Mouse (Mus musculus) midbrain, embryonic 15.5 days (tissue): Measurements from ENCODE around the gene Ddx50. TPM values are rescaled to one million over a fixed set of nuclear protein-coding genes. Genes with fewer than 3 reads are reported as not detected.

ENCODE experiments used
- ATAC-seq: fragments of 200-750 bp; cut with Nextera tagmentation; replicated peaks from 2 replicates; pipeline ENCODE4 v1.8.0; 2017; ENCODE audit warnings: moderate TSS enrichment
- H3K27ac ChIP-seq: fragments of 300-500 bp; sonication (generic); 2 replicates; pipeline ENCODE4 v1.5.1; 2015; ENCODE audit warnings: mild to moderate bottlenecking, inconsistent platforms
- H3K27me3 ChIP-seq: fragments of 300-500 bp; sonication (generic); replicated peaks from 2 replicates; pipeline ENCODE4 v1.6.1; 2015; ENCODE audit warnings: inconsistent platforms
- H3K36me3 ChIP-seq: fragments of 300-500 bp; sonication (generic); replicated peaks from 2 replicates; pipeline ENCODE4 v1.6.1; 2015; ENCODE audit warnings: inconsistent platforms
- H3K4me1 ChIP-seq: fragments of 300-500 bp; sonication (generic); 2 replicates; pipeline ENCODE4 v1.6.1; 2015; ENCODE audit warnings: inconsistent platforms
- H3K4me2 ChIP-seq: fragments of 300-500 bp; sonication (generic); 2 replicates; pipeline ENCODE4 v1.6.1; 2015; ENCODE audit warnings: inconsistent platforms, mild to moderate bottlenecking, moderate library complexity
- H3K4me3 ChIP-seq: fragments of 300-500 bp; sonication (generic); 2 replicates; pipeline ENCODE4 v1.5.1; 2015; ENCODE audit warnings: mild to moderate bottlenecking, inconsistent platforms
- H3K9ac ChIP-seq: fragments of 300-500 bp; sonication (generic); 2 replicates; pipeline ENCODE4 v1.6.1; 2015; ENCODE audit warnings: mild to moderate bottlenecking, inconsistent platforms
- H3K9me3 ChIP-seq: fragments of 300-500 bp; sonication (generic); 2 replicates; pipeline ENCODE4 v1.6.1; 2016; ENCODE audit warnings: inconsistent platforms
- WGBS: fragments of 180-500 bp; shearing (Covaris S2); methylation state at CpG from one replicate; pipeline ENCODE4 v1.1.7; 2015; ENCODE audit warnings: mixed read lengths; 5-methylcytosine and 5-hydroxymethylcytosine counted together
- polyA plus RNA-seq: library from polyadenylated mRNA; unstranded; fragments of >200 nt; fragmentation: Nextera tagmentation; extraction: Ambion mirVana; gene quantifications from 2 replicates; pipeline ENCODE4 v1.2.1, GENCODE M21; 2015

The Ddx50 gene
- 83.7 and 88.1 TPM in 2 replicates for polyA plus RNA-seq

DNA sequence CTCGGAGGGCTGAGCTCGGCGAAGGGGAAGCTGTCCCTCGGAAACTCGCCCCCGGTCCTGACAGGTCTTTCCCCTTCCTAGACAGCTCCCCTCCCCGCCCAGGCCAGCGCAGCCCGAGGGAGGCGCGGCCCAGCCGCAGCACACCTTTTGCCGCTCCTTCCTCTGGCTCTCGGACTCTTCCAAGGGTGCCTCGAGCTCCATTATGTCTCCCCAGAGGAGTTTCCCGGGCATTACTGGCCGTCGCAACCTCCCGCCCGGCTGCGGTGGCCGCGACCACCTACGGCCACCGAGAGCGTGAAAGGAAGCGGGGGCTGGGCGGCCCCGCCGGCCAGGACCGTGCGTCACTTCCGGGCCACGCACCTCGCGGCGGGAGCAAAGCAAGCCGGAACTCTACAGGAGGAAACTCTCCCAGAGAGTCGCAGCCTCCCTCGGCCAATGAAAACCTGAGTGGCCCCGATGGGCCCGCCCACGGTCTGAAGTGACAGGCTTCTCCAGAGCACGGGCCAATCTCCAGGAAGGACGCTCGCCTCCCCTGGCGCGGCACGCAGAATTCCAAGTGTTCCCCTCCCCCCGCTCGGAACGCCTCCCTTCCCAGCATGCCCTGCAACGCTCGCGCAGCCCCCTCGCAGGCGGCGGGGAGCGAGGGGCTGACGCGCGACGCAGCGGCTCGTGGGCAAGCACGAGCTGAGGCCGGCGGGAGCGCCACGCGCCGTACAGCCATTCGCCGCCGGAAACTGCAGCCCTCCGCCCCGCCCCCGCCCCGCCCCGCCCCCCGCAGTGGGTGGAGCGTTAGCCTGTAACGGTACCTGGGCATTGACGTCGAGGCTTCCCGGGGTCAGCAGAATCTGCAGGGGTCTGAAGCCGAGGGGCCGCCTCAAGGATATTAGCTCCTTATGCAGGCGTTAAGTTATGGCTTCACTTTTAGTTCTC lies at the start of gene Ddx50:
Gene Ddx50 (minus strand): TSS at position 338 of the 930 bp plus-strand sequence.
- Histone ChIP-seq H3K4me2 (peak within 1 kb of the TSS; percentile 72), H3K9ac (peak within 1 kb of the TSS; percentile 86), H3K27me3 (no peaks in the 10 kb centered on the region), H3K36me3 (peaks cover 6% of the 10 kb centered on the region; the same call in 1 of the 2 replicates), H3K4me3 (peak within 1 kb of the TSS; percentile 90), H3K9me3 (no peaks in the 10 kb centered on the region), H3K4me1 (peaks cover 20% of the 10 kb centered on the region), H3K27ac (peak within 1 kb of the TSS; percentile 92)
- peak; percentile 100 for ATAC-seq
- under 1% methylated on average over 86 of the region's 89 CpGs for WGBS

DNA sequence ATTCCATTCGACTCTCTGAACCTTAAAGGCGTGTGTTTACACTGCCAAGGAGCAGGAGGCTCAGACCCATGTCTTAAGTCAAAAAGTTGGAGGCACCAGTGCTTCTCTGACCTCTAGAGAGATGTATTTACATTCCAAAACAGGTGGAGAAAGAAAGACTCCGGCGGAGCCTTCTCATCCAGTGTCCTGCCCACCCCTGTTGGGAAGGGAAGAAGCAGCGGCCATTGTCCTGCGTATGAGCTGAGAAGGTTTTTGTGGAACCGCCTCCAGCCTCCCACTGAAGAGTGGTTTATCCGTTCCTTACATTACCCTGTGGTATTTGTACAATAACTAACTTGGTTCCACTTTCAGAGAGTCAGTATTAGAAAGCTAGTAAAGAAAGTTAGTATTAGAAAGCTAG lies 41.8 kb upstream of the Ddx50 start:
- ATAC-seq: no peak
- no peak overlapping the region for H3K4me2 ChIP-seq
- H3K36me3 ChIP-seq: no peaks in the 10 kb centered on the region
- H3K4me3 ChIP-seq: no peak overlapping the region
- H3K4me1 ChIP-seq: no peaks in the 10 kb centered on the region
- 57% methylated on average over 8 of the region's 8 CpGs for WGBS
- H3K9ac ChIP-seq: no peak overlapping the region
- H3K9me3 ChIP-seq: no peaks in the 10 kb centered on the region
- H3K27me3 ChIP-seq: 0 out of 2 replicates have a peak, but pooled peaks cover 5% of the 10 kb centered on the region
- H3K27ac ChIP-seq: no peak overlapping the region

DNA sequence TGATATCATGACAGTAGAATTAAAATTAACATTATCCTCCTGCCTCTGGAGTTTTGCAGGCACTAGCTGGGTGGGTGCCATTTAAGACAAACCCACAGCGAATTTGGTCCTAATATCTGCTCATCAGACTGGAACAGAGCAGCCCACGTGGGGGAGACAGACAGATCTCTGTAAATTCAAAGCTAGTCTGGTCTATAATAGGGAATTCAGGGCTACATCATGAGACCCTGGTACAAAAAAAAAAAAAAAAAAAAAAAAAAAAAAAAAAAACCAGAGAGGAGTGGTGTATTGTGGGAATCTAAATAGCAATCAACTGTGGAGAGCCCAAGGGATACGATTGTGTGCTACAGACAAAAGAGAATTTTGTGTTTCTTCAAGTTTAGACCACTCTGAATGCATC lies 41.2 kb upstream of the Ddx50 start:
- H3K27ac ChIP-seq: no peak overlapping the region
- no peaks in the 10 kb centered on the region for H3K9me3 ChIP-seq
- H3K4me3 ChIP-seq: no peak overlapping the region
- H3K9ac ChIP-seq: no peak overlapping the region
- no peaks in the 10 kb centered on the region for H3K36me3 ChIP-seq
- ATAC-seq: no peak
- no peak overlapping the region for H3K4me2 ChIP-seq
- H3K27me3 ChIP-seq: 0 out of 2 replicates have a peak, but pooled peaks cover 5% of the 10 kb centered on the region
- 69% methylated on average over 3 of the region's 3 CpGs for WGBS
- peaks cover 3% of the 10 kb centered on the region for H3K4me1 ChIP-seq

DNA sequence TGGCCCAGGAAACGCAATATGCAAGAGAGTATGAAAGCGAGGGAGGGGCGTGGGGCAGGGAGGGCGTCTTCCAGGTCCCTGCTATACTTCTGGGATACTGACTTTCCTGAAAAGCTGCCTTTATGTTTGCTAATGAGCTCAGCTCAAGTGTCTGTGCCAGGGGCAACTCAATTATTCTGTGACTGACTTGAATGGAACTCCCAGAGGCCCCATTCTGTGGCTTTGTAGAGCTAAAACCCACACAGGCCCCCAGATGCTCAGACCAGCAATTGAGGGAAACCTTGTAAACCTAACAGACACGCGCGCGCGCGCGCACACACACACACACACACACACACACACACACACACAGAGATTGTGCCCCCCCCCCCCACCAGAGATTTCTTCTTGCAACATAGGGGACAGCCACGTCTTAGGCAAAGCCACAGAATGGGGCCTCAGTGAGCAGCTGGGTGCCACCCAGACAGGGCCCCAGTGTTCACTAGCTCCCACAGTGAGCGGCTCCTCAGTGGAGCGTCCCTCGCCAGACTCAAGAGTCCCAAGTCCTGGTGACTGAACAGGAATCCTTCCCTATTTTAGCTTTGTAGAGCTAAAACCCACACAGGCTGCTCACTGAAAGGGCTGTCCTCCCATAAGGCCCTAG lies 36.1 kb upstream of the Ddx50 start:
- ATAC-seq: peak; percentile 89
- WGBS: 9% methylated on average over 14 of the region's 15 CpGs
- peaks cover 20% of the 10 kb centered on the region; the same call in 1 of the 2 replicates for H3K27me3 ChIP-seq
- H3K4me2 ChIP-seq: peak overlapping the region; percentile 17
- H3K4me3 ChIP-seq: no peak overlapping the region
- H3K36me3 ChIP-seq: no peaks in the 10 kb centered on the region
- H3K9ac ChIP-seq: no peak overlapping the region
- H3K9me3 ChIP-seq: no peaks in the 10 kb centered on the region
- peaks cover 13% of the 10 kb centered on the region for H3K4me1 ChIP-seq
- H3K27ac ChIP-seq: peak overlapping the region; percentile 28; the same call in 1 of the 2 replicates

DNA sequence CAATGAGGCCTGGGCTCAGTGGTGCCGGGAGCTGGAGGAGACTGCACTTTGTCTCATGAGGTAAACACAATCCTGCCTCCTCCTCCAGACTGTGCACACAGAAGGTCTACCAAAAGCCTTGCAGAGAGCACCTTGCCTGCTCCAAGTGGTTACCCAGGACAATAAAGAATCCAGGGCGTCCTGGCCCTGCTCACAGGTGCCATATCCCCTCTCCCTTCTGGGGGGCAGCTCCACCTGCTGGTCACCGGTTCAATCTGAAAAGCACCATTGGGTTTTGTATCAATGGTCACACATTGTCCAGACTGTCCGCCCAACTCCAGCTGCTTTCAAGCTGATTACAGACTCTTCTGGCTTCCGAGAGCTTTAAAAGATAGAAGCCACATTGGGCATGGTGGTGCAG lies 32.0 kb upstream of the Ddx50 start:
- ATAC-seq: no peak
- H3K9ac ChIP-seq: no peak overlapping the region
- no peaks in the 10 kb centered on the region for H3K9me3 ChIP-seq
- peaks cover 13% of the 10 kb centered on the region for H3K4me1 ChIP-seq
- H3K27me3 ChIP-seq: peaks cover 15% of the 10 kb centered on the region; the same call in 1 of the 2 replicates
- 57% methylated on average over 5 of the region's 5 CpGs for WGBS
- no peak overlapping the region for H3K4me2 ChIP-seq
- no peaks in the 10 kb centered on the region for H3K36me3 ChIP-seq
- H3K4me3 ChIP-seq: no peak overlapping the region
- H3K27ac ChIP-seq: no peak overlapping the region

DNA sequence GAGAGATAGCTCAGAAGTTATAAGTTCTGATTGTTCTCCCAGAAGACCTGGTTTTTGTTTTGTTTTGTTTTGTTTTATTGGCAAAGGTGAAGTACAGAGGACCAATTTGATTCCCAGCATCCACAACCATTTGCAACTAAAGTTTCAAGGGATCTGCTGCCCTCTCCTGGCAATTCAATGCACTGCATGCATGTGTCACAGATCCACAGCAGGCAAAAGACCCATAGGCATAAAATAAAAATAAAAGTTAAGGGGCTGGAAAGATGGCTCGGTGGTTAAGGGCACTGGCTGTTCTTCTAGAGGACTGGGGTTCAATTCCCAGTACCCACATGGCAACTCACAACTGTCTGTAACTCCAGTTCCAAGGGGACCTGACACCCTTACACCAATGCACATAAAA lies 28.8 kb upstream of the Ddx50 start:
- WGBS: 88% methylated on average over 1 of the region's 1 CpGs
- H3K27ac ChIP-seq: no peak overlapping the region
- H3K27me3 ChIP-seq: peaks cover 10% of the 10 kb centered on the region; the same call in 1 of the 2 replicates
- H3K4me3 ChIP-seq: no peak overlapping the region
- H3K4me2 ChIP-seq: no peak overlapping the region
- 0 out of 2 replicates have a peak, but pooled peaks cover under 1% of the 10 kb centered on the region for H3K4me1 ChIP-seq
- H3K9me3 ChIP-seq: no peaks in the 10 kb centered on the region
- ATAC-seq: no peak
- H3K36me3 ChIP-seq: no peaks in the 10 kb centered on the region
- H3K9ac ChIP-seq: no peak overlapping the region

DNA sequence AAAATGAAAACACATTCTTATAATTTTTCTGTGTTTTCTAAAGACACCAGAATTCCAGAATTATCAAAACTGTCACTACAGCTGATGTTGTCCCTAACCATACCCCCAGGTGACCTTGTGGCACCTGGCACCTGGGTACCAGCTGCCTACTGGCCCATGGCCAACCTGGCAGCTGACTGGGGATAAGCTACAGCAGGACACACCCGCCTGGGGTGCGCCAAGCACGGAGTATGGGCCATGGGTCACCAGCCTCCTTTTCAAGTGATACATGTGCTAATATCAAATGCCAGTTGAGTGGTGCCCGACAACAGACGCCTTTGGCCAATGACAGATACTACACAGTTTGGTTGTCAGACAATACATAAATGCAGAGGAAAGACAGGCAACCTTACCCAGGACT lies 26.3 kb upstream of the Ddx50 start:
- Histone ChIP-seq H3K4me2 (no peak overlapping the region), H3K9me3 (no peaks in the 10 kb centered on the region), H3K27me3 (no peaks in the 10 kb centered on the region), H3K4me1 (peaks cover 5% of the 10 kb centered on the region; the same call in 1 of the 2 replicates), H3K36me3 (no peaks in the 10 kb centered on the region), H3K4me3 (no peak overlapping the region), H3K9ac (no peak overlapping the region), H3K27ac (no peak overlapping the region)
- WGBS: 83% methylated on average over 5 of the region's 5 CpGs
- ATAC-seq: no peak

DNA sequence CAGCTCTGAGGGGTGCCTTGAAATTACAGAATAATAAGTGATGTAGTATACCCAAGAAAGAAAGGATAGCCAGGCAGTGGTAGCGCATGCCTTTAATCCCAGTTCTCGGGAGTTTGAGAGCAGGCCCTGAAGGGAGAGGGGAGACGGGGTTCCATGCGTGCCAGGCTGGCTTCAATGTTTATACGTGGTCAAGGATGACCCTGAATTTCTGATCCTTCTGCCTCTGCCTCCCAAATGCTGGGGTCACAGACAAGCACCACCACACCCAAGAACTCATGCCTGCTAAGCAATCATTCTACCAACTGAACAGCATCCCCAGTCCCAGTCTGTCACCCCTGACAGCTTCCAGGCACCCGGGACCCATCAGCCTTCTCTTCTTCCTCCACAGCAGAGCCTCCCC lies 25.2 kb upstream of the Ddx50 start:
- H3K4me1 ChIP-seq: peaks cover 5% of the 10 kb centered on the region; the same call in 1 of the 2 replicates
- no peak overlapping the region for H3K4me2 ChIP-seq
- 87% methylated on average over 6 of the region's 6 CpGs for WGBS
- H3K9me3 ChIP-seq: no peaks in the 10 kb centered on the region
- H3K27ac ChIP-seq: no peak overlapping the region
- no peak overlapping the region for H3K4me3 ChIP-seq
- ATAC-seq: no peak
- no peaks in the 10 kb centered on the region for H3K27me3 ChIP-seq
- no peaks in the 10 kb centered on the region for H3K36me3 ChIP-seq
- H3K9ac ChIP-seq: no peak overlapping the region

DNA sequence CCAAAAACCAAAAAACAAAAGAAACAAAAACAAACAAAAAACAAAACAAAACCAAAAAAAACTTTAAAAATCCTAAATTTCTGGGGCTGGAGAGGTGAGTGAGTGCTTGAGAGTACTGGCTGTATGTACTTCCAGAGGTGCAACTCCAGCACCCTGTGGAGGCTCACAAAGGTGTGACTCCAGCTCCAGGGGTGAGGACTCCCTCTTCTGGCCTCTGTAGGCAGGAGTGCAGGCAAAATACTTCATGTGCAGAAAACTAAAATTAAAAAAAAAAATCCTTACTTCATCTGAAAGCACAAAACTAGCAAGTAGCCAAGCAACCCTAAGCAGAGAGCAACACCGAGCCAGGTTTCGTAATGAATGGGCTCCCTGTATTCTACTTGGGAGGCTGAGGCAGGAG lies 21.3 kb upstream of the Ddx50 start:
- Histone ChIP-seq H3K4me1 (peaks cover 5% of the 10 kb centered on the region; the same call in 1 of the 2 replicates), H3K27me3 (no peaks in the 10 kb centered on the region), H3K4me3 (no peak overlapping the region), H3K9me3 (no peaks in the 10 kb centered on the region), H3K9ac (no peak overlapping the region), H3K4me2 (no peak overlapping the region), H3K27ac (no peak overlapping the region), H3K36me3 (no peaks in the 10 kb centered on the region)
- no peak for ATAC-seq
- 94% methylated on average over 2 of the region's 2 CpGs for WGBS

DNA sequence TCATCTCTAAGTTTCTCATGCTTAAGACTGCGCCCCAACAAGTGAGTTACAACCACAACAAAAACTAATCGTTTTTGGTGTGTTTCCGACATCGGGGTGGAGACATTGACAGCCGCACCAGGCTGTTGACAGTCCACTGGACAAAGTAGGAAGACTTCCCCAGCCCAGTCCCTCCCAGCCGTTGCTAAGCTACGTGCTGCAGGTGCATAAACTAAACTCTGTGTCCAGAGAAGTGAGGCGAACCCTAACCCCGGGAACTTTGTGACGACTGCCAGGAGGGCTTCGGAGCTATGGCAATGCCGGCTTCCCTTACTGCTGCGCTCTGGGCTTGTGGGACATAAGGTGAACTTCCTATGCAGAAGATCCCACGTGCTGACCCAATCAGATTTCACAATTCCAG lies 18.2 kb upstream of the Ddx50 start:
- Histone ChIP-seq H3K4me2 (no peak overlapping the region), H3K4me3 (no peak overlapping the region), H3K27ac (no peak overlapping the region), H3K27me3 (no peaks in the 10 kb centered on the region), H3K36me3 (no peaks in the 10 kb centered on the region), H3K9ac (no peak overlapping the region), H3K9me3 (no peaks in the 10 kb centered on the region), H3K4me1 (no peaks in the 10 kb centered on the region)
- ATAC-seq: no peak
- WGBS: 80% methylated on average over 14 of the region's 14 CpGs

DNA sequence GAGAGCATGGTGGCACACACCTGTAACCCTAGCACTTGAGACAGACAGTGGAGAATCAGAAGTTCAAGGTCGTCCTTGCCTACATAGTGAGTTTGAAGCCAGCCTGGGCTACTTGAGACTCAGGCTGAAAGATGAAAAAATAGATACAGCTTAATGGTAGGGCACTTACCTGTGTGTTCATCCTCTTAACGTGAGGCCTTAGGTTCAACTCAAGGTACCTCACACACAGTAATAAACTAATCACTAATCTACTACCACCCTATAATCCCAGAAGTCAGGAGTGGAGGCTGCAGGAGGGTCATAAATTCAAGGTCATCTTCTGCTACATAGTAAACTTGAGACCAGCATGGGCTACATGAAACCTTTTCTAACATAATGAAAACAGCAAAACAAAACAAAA lies 17.4 kb upstream of the Ddx50 start:
- no peak for ATAC-seq
- WGBS: 83% methylated on average over 2 of the region's 2 CpGs
- no peak overlapping the region for H3K27ac ChIP-seq
- H3K4me1 ChIP-seq: no peaks in the 10 kb centered on the region
- H3K9ac ChIP-seq: no peak overlapping the region
- H3K27me3 ChIP-seq: no peaks in the 10 kb centered on the region
- no peak overlapping the region for H3K4me3 ChIP-seq
- no peak overlapping the region for H3K4me2 ChIP-seq
- no peaks in the 10 kb centered on the region for H3K36me3 ChIP-seq
- H3K9me3 ChIP-seq: no peaks in the 10 kb centered on the region

DNA sequence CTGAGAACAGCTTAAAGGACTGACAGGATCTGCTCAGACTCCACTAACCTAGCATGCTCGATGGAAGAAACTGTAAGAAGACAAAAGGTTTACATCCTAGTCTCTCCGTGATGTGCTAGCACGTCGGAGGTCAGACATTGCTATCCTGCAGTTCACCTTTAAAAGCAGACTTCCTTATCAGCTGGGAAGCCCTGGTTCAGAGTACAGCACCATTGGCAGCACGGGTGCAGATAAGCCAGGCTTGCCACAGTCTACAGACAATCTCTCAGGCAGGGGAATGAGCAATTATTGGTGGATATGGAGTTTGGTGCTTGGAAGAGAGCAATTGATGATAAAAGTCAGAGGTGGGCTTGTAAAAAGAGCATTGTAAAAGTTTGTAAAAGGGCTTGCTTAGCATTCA lies 17.0 kb upstream of the Ddx50 start:
- Histone ChIP-seq H3K36me3 (no peaks in the 10 kb centered on the region), H3K4me3 (no peak overlapping the region), H3K27me3 (no peaks in the 10 kb centered on the region), H3K9me3 (no peaks in the 10 kb centered on the region), H3K27ac (no peak overlapping the region), H3K9ac (no peak overlapping the region), H3K4me2 (no peak overlapping the region), H3K4me1 (no peaks in the 10 kb centered on the region)
- 84% methylated on average over 5 of the region's 5 CpGs for WGBS
- ATAC-seq: no peak
